Mouse (Mus musculus) liver, embryonic 14.5 days (tissue): ENCODE measurements at regions not wholly inside any gene's neighbourhood (a gene's known extent, or its start where the extent isn't known, plus 50 kb on each side); places are given as distances from the start of the nearest gene placed in this dataset.

Experiments used
- CTCF ChIP-seq: IDR thresholded peaks from 2 replicates; pipeline ENCODE4 v1.5.1; 2016; ENCODE audit warnings: antibody characterized with exemption, low read depth, control low read depth
- EP300 ChIP-seq: IDR thresholded peaks from 2 replicates; pipeline ENCODE4 v1.6.1; 2016; ENCODE audit warnings: antibody characterized with exemption, low read depth

DNA sequence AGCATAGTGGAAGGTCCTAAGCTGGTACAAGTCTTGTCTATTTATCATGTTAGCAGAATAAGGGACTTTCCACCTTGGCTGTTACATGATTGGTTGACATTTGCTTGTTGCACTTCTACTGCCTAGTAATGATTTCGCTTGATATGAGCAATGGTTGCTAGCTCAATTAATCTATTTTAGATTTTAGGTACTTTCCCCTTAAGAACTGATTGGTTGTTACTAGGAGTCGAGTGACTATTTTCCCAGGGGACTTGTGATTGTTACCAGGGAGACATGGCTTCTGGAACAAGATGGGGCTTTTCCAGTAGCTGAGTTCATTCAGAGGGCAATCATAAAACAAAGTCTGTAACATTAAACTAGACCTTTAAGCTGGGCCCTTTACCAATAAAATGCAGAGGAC lies 100.9 kb downstream of the Nup35 start:
- no peak for TF ChIP-seq EP300
- no peak for TF ChIP-seq CTCF
